Mouse (Mus musculus): ENCODE results near the gene Psen1. TPM values are rescaled to one million over a fixed set of nuclear protein-coding genes. Genes with fewer than 3 reads are reported as not detected.
A peak's percentile ranks its signal among the peaks of the same experiment; 100 is the strongest.

Gene Psen1
- total RNA-seq (2014; rRNA removed) = 47.7 and 51.7 TPM in 2 replicates
- 47.5 and 58.0 TPM in 2 replicates for polyA plus RNA-seq (2015; fragmentation: Nextera tagmentation; extraction: Ambion mirVana)

DNA sequence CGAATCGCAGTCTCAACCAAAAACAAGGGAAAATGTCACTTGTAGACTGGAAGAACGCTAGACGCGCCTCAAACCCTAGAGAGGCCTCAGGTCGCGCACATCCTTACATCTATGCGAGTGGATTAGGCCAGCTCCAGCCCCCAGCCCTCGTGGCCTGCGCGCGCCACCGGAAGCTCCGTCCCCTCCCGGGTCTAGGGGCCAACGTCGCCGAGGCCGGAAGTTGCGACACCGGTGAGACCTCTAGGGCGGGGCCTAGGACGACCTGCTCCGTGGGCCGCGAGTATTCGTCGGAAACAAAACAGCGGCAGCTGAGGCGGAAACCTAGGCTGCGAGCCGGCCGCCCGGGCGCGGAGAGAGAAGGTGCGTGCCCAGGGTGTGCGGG is at the start of gene Psen1:
Psen1 (plus strand) TSS at position 219 of the 382 bp plus-strand sequence.
- DNase-seq = peak; percentile 96

DNA sequence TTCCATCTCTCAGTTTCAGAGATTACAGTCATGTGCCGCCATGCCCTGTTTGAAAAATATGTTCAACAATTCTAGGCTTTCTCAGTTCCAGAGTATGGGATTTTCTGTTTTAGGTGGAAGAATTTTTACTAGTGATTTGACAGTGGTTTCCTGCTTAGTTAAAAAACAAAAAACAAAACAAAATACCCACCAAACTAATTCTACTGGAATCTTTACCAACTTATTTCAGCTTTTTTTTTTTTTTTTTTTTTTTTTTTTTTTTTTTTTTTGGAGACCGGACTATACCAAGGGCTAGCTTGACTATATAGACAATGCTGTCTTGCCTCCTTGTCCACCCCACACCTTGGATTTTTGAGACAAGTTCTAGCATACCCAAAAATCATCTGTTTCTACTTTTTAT is 46.7 kb upstream of the Psen1 start:
- no peak overlapping the region for H3K27ac ChIP-seq (ENCODE audit: low read depth, low read length)
- no peak for DNase-seq
- H3K4me2 ChIP-seq (ENCODE audit: low read depth) = no peak overlapping the region
- 91% methylated on average over 2 of the region's 2 CpGs for WGBS
- TF ChIP-seq CTCF (IDR thresholded peaks at IDR 0.05; ENCODE audit: low read depth) = no peak
- H3K9ac ChIP-seq = no peak overlapping the region
- no peak overlapping the region for H3K4me3 ChIP-seq (ENCODE audit: low read depth, low read length)
- no peaks in the 10 kb centered on the region for H3K9me3 ChIP-seq (ENCODE audit: low read length)
- no peaks in the 10 kb centered on the region for H3K27me3 ChIP-seq (ENCODE audit: insufficient read depth, low read length)
- H3K4me1 ChIP-seq (ENCODE audit: insufficient read depth) = no peaks in the 10 kb centered on the region
- H3K36me3 ChIP-seq (ENCODE audit: insufficient read depth) = peaks cover 44% of the 10 kb centered on the region
- no peak for ATAC-seq

More for the DNA sequence above, at the start of gene Psen1:
- Histone ChIP-seq H3K4me3 (ENCODE audit: low read depth, low read length) (peak within 1 kb of the TSS; percentile 64), H3K27me3 (ENCODE audit: insufficient read depth, low read length) (no peaks in the 10 kb centered on the region), H3K4me2 (ENCODE audit: low read depth) (peak within 1 kb of the TSS; percentile 77), H3K36me3 (ENCODE audit: insufficient read depth) (peaks cover 9% of the 10 kb centered on the region; the same call in 1 of the 2 replicates), H3K9me3 (ENCODE audit: low read length) (no peaks in the 10 kb centered on the region), H3K4me1 (ENCODE audit: insufficient read depth) (peaks cover 7% of the 10 kb centered on the region), H3K27ac (ENCODE audit: low read depth, low read length) (peak within 1 kb of the TSS; percentile 87), H3K9ac (peak within 1 kb of the TSS; percentile 65)
- peak; percentile 99 for ATAC-seq
- 0 out of 2 replicates have a peak, but pooled peaks have one; percentile 19 for TF ChIP-seq CTCF (IDR thresholded peaks at IDR 0.05; ENCODE audit: low read depth)
- 3% methylated on average over 38 of the region's 38 CpGs for WGBS

DNA sequence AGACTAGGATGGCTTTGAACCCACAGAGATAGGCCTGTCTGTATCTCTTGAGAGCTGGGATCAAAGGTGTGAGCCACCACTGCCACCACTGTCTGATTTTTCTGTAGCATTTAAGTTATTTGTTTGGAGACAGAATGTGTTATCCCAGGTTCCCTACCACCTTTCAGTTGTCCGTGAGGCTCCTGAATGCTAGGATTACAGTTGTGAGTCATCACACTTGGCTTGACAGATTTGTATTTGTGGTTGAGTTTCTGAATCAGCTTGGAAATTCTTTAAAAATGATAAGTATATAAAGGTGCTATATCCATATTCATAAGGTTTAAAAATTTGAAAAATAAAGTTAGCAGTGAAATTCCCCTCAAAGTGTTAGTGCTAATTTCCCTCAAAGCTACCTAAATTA is 44.8 kb upstream of the Psen1 start:
- TF ChIP-seq CTCF (IDR thresholded peaks at IDR 0.05; ENCODE audit: low read depth) = no peak
- no peaks in the 10 kb centered on the region for H3K27me3 ChIP-seq (ENCODE audit: insufficient read depth, low read length)
- no peak overlapping the region for H3K4me2 ChIP-seq (ENCODE audit: low read depth)
- H3K4me3 ChIP-seq (ENCODE audit: low read depth, low read length) = no peak overlapping the region
- H3K4me1 ChIP-seq (ENCODE audit: insufficient read depth) = no peaks in the 10 kb centered on the region
- DNase-seq (no peak), ATAC-seq (no peak)
- H3K9me3 ChIP-seq (ENCODE audit: low read length) = no peaks in the 10 kb centered on the region
- no peak overlapping the region for H3K27ac ChIP-seq (ENCODE audit: low read depth, low read length)
- WGBS = 82% methylated on average over 1 of the region's 1 CpGs
- peaks cover 40% of the 10 kb centered on the region for H3K36me3 ChIP-seq (ENCODE audit: insufficient read depth)
- no peak overlapping the region for H3K9ac ChIP-seq

DNA sequence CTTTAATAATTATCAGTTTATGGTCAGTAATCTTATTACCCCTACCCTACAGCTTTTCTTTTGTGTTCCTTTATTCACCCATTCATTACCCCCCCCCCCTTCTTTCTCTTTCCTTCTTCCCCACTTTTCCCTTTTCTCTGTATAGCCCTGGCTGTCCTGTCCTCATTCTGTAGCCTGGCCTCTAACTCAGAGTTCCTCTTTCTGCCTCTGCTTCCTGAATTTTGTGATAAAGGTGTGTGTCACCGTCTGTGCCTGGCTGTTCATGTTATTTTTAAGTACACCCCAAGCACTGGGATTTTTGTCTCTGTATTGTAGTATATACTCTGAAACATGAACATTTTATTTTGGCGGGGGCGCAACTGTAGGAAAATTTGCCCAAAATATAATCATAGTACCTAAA is 37.6 kb upstream of the Psen1 start:
- WGBS = 96% methylated on average over 3 of the region's 3 CpGs
- no peak for TF ChIP-seq CTCF (IDR thresholded peaks at IDR 0.05; ENCODE audit: low read depth)
- no peak for ATAC-seq
- Histone ChIP-seq H3K4me1 (ENCODE audit: insufficient read depth) (no peaks in the 10 kb centered on the region), H3K4me3 (ENCODE audit: low read depth, low read length) (no peak overlapping the region), H3K9ac (no peak overlapping the region), H3K4me2 (ENCODE audit: low read depth) (no peak overlapping the region), H3K27ac (ENCODE audit: low read depth, low read length) (no peak overlapping the region), H3K27me3 (ENCODE audit: insufficient read depth, low read length) (no peaks in the 10 kb centered on the region), H3K36me3 (ENCODE audit: insufficient read depth) (peaks cover 33% of the 10 kb centered on the region), H3K9me3 (ENCODE audit: low read length) (no peaks in the 10 kb centered on the region)
- no peak for DNase-seq

DNA sequence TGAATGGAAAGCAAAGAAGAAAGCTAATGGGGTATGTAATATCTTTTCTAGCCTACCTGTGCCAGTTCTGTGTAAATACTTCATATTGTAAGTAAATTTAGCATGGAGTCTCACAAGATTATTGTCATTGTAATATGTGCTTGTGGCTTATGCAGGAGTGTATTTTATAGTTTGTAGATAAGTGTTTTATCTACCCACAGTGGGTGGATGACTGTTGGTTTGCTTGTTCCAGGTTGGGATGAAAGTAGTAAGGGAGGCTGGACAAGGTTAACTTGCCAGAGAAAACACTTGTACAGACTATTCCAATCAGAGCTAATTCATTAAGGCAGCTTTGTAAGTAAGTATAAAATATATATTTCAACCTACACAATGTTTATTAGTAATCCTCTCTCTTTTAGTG is 36.5 kb upstream of the Psen1 start:
- no peak for ATAC-seq
- H3K36me3 ChIP-seq (ENCODE audit: insufficient read depth) = peaks cover 26% of the 10 kb centered on the region

DNA sequence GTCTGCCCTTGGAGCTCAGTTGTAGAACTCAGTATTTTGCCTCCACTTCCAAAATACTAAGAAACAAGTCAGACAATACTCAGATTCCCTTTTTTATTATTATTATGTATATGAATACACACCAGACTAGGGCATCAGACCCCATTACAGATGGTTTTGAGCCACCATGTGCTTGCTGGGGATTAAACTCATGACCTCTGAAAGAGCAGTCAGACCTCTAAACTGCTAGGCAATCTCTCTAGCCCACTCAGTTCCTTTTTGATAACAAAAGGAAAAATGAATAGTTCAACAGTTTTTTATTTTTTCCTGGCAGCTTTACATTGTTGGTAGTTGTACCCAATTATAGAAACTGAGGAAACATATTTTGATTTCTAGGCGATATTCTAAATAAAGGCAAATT is 2.5 kb upstream of the Psen1 start:
- Histone ChIP-seq H3K36me3 (ENCODE audit: insufficient read depth) (peaks cover 21% of the 10 kb centered on the region), H3K4me1 (ENCODE audit: insufficient read depth) (peaks cover 7% of the 10 kb centered on the region), H3K9me3 (ENCODE audit: low read length) (no peaks in the 10 kb centered on the region), H3K4me3 (ENCODE audit: low read depth, low read length) (no peak overlapping the region), H3K27me3 (ENCODE audit: insufficient read depth, low read length) (no peaks in the 10 kb centered on the region), H3K4me2 (ENCODE audit: low read depth) (no peak overlapping the region), H3K27ac (ENCODE audit: low read depth, low read length) (no peak overlapping the region), H3K9ac (no peak overlapping the region)
- TF ChIP-seq CTCF (IDR thresholded peaks at IDR 0.05; ENCODE audit: low read depth) = no peak
- 97% methylated on average over 1 of the region's 1 CpGs for WGBS
- ATAC-seq = no peak
- no peak for DNase-seq

More for the DNA sequence above, 36.5 kb upstream of the Psen1 start:
- Histone ChIP-seq H3K27ac (ENCODE audit: low read depth, low read length) (no peak overlapping the region), H3K9ac (no peak overlapping the region), H3K4me3 (ENCODE audit: low read depth, low read length) (no peak overlapping the region), H3K9me3 (ENCODE audit: low read length) (no peaks in the 10 kb centered on the region), H3K4me1 (ENCODE audit: insufficient read depth) (no peaks in the 10 kb centered on the region), H3K4me2 (ENCODE audit: low read depth) (no peak overlapping the region), H3K27me3 (ENCODE audit: insufficient read depth, low read length) (no peaks in the 10 kb centered on the region)
- TF ChIP-seq CTCF (IDR thresholded peaks at IDR 0.05; ENCODE audit: low read depth) = no peak
- no peak for DNase-seq

DNA sequence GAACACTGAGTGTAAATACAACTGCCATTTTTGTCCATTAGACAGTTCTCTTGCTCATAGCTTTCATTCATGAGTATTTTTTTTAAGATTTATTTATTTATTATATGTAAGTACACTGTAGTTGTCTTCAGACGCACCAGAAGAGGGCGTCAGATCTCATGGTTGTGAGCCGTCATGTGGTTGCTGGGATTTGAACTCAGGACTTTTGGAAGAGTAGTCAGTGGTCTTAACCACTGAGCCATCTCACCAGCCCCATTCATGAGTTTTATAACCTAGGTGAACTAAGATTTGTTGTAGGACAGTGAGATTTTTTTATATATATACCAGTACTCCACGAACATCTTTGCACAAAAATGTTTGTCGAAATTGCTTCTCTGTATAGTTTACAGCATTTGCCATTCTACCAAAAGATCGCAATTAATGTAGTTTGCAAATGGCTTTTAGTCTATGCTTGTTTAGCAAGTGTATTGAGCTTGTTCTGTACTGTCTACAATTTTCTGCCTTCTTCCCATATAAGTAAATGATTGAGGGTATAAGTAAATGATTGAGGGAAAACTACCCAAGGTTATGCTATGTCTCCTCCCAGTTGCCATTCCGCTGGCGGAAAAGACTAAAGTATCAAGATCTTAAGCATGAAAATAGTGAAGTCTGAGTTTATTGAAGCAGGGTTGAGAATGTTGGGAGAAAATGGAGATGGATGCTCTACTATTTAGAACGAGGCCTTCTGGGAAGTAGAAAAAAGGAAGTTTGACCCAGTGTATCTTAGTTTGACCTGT is 1.2 kb upstream of the Psen1 start:
- Histone ChIP-seq H3K4me2 (ENCODE audit: low read depth) (no peak overlapping the region), H3K9ac (no peak overlapping the region), H3K27me3 (ENCODE audit: insufficient read depth, low read length) (no peaks in the 10 kb centered on the region), H3K4me3 (ENCODE audit: low read depth, low read length) (no peak overlapping the region), H3K9me3 (ENCODE audit: low read length) (no peaks in the 10 kb centered on the region), H3K4me1 (ENCODE audit: insufficient read depth) (peaks cover 7% of the 10 kb centered on the region), H3K27ac (ENCODE audit: low read depth, low read length) (peak overlapping the region; percentile 87; the same call in 1 of the 2 replicates), H3K36me3 (ENCODE audit: insufficient read depth) (peaks cover 12% of the 10 kb centered on the region; the same call in 1 of the 2 replicates)
- DNase-seq = no peak
- TF ChIP-seq CTCF (IDR thresholded peaks at IDR 0.05; ENCODE audit: low read depth) = no peak
- WGBS = 93% methylated on average over 9 of the region's 9 CpGs
- ATAC-seq = no peak

Measured in forebrain, postnatal 0 days (tissue).